Mouse (Mus musculus): ENCODE measurements around the gene Rab3c.

Rab3c gene

DNA sequence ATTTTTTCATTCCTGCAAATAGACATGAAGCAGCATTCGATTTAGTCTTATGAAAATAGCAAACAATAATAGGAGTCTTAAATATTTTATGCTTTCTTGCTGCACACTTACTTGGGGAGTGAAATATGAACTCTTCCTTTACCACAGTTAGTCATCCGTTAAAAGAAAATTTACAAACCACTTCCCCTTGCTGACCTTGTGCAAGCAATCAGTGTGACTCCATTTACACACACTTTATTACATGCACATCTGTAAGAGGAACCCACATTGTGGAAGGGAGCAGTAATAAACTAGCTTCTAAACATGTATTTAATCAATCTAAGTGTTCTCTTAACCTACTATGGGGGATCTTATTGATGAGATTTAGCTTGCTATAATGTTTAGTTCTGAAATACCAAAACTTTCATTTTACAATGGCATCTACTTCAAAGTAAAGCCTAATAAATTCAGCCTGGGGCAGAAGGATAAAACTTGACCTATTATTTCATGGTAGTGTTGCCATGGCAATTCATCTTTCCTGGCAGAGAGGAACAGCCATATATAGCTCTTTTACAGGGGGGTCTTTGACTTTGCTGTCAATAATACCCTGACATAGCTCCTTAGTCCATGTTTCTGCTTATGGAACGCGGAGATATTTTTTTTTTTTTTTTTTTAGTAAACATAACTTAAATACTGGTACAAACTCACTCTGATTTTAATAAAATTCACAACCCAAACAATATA lies 95.7 kb downstream of the Rab3c start:
- DNase-seq = no peak

DNA sequence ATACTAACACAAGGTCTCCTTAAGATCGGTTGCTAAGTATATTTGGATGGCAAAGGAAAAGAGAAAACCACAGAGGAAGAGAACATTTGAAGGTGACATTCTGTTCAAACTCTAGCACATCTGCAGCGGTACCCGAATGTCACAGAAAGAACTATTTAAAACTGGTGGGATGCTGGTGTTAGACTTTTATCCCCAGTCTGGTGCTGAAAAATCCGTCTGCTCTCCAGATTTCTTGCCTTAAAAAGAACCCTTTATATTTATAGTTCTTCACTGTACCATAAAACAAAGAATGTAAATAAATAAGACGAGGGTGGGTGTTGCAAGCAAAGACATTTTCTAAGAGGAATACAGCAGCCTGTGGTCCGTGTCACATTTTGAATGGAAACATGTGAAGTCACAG lies 105.1 kb downstream of the Rab3c start:
- DNase-seq = no peak

DNA sequence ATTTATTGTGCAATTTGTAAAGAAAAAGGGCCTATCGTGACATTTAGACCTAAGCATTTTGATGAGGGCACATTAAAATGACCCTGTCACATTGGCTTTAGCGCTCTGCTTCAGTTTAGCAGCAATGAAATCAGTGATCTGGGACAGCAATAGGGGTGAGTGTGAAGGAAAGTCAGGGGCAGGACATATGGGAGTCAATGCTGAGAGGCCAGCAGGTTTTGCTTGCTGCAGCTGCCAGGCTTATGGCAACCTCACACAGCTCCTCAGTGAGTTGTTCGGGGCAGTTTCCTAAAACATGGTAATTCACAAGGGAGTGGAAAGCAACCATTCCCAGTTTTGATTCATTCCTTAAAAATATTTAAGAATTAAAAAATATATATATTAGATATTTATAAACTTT lies 111.1 kb downstream of the Rab3c start:
- DNase-seq = peak; percentile 23

DNA sequence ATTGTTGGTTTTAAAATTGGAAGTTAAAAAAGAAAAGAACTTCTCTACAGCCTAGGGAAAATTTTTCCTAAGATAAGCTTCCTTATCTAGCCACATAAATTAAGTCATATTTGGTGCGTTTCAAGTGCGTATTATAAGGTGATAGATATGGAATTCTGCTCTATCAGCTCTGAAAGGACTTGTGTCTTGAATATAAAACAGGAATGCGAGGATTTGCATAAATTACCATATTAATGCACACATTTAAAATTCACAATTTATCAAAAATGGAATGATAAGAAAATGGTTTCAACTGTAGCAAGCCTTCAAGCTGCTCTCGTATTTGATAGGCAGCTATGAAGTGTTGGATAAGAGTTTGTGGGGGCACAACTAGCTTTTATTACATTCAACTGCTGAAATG lies 111.6 kb downstream of the Rab3c start:
- no peak for DNase-seq

DNA sequence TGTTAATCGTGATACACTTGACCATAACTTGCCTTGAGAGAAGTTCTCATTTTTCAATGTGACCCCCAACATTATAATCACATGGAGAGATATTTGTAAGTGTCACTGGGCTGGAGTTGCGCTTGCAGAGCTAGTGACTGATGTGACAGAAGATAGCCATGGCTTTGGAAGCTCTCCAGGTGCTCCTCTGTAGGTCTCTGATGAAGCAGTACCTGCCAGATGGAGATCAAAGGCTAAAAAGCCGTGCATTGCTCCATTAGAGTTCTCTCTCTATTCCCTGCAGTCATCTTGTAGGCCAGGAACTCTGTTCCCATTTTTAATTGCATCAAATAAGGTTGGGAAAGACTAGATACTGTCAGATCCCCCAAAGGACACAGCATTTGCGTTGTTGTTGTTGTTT lies 112.2 kb downstream of the Rab3c start:
- DNase-seq = peak; percentile 47

DNA sequence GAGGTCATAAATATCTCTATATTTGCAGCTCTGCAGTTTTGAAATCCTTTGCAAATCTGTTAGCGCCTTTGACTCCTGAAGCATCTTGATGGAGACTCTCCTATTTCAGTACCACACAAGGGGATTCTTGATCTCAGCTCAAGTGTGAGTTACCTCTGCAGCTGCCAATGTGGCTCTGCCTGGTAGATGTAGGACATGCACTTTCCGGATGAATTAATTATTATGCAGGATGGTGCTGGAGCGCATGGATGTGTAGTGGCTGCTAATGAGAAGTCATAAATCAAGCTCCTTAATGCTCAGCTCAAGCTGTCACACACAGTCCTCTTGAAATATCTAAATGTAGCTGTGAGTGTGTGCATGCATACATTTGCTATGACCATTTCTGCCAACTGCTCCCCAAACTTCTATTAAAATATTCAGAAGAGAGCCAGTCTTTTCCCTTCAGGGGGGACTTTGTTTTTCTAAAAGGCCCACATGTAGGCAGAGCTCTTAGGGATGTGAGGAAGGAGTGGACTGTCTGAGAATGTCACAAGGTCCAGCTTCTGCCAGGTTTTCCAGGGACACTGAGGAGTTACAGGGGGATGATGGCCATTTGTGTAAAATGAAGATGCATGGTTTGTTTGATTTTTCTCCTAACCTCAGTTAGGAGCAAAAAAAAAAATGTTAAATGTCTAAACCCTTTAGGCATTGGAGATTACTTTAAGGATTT lies 114.0 kb downstream of the Rab3c start:
- DNase-seq = no peak

DNA sequence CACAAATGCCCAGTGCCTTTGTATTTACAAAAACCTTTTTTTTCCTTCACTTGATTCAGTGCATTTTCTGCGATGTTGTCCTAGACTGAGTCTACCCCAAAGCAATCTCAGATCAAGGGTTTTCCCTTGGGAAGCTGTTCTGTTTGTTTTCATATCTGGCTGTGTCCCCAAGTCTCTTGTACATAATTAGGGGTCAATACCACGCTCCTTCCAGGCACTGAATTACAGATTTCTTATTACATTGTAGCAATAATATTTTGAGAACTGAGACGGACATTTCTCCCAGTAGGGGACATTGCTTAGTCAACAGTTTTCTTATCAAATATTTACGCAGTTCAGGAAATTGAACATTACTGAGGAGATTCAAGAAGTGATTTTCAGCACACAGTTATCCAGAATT lies 120.8 kb downstream of the Rab3c start:
- no peak for DNase-seq

DNA sequence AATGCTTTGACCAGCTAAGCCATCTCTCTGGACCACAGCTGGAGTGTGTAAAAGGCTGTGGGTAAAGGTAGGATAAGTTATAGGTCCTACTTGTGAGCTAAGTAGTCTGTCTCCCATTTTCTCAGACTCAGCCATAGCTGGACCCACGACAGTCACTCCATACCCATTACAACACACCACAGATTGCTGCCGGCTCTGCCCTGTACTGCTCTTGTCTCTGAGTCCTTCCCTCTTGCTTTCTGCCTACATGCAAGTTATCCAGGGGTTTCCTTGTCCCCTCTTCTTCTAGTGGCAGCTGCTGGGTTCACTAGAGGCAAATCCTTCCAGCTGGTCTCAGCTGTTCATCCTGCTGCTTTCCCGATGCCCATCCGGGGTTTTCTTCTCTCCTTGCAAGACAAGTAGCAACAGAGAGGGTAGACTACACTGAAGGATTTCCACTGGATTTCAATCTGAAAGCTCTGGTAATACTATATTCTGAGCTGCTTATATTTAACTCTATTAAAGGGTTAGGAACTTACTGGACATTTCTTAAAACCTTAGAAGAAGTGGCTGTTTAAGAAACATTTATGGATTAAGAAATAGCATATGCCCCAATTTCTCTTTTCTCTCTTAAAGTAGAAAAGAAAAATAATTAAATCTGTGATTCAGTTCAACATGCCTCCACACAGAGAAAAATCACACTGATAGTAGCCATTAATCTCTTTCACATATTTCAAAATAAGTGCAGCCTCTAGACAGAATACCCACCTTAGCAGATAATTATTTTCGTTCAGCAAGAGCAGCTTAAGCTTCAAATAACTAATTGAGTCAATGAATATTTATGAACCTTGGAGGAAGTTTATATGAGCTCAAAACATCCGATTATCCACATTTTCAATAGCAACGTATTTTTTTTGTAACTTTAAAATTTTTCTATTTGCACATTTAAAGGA lies 121.9 kb downstream of the Rab3c start:
- DNase-seq = no peak

DNA sequence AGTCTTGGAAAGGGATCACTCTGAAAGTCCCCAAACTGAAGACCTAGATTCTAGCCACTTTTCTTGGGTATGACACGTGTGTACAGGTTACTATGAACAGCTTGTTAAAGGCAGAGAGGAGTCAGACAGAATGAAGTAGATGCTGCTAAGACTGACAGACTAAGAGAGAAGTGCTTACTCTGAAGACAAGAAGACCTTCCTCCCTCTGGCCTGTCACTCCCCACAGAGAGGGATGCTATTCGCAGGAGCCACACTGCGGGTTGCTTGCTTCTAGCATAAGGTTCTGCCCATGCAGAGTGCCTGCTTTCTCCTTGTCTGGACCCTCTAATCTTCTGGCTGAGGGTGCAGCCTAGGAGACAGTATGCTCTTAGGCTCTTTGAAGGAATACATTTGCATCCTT lies 135.3 kb downstream of the Rab3c start:
- DNase-seq = no peak

DNA sequence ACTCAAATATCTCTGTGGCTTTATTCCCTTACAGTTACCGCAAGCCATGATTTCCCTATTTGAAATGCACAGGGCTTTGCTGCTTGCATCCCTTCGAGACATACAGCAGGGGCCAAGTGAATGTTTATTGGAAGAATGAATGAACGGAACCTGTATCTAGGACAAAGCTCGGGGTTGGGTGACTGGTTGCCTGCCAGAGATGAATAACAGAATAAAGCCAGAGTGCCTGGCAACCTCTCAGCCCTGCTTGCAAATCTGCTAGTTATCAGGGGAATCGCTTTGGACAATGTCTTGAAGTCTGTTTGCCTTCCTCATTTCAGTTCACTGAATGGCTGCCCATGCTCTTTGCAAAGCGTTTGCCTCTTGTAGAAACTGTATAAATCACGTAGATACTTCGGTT lies 135.8 kb downstream of the Rab3c start:
- peak; percentile 81 for DNase-seq

DNA sequence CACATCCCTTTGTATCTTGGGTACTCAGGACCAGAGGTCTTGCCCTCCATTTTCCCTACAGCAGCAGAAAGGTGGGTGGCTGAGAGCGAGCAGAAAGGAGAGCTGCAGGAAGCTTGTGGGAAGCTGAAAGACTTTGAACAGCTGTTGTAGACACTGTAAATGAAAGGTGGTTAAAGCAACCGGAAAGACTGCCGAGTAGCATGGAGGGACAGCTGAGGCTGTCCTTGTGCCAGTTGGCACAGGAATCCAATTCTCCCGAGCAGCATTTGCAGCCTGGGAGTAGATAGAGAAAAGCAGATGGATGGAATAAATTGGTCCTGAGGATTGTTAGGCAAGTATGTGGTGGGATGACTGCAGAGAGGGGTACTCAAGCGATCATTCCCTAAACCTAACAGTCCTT lies 141.5 kb downstream of the Rab3c start:
- DNase-seq = peak; percentile 67

DNA sequence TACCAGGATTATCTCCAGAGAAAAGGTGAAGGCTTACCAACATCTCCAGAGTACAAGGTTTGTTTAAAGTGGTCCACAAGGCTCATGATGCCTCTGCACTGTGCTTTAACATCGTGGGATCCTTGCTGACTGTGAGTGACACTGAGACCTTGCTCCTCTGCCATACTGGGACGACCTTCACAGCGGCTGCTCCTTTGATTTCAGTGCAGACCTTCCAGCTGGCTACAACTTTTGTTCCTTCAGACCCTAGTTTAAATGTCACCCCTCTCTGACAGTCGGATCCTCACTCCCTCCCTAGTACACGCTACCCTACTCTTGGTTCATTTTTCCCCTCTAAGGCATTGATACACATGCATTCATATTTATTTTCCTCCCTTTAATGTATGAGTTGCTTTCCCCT lies 142.2 kb downstream of the Rab3c start:
- no peak for DNase-seq

DNA sequence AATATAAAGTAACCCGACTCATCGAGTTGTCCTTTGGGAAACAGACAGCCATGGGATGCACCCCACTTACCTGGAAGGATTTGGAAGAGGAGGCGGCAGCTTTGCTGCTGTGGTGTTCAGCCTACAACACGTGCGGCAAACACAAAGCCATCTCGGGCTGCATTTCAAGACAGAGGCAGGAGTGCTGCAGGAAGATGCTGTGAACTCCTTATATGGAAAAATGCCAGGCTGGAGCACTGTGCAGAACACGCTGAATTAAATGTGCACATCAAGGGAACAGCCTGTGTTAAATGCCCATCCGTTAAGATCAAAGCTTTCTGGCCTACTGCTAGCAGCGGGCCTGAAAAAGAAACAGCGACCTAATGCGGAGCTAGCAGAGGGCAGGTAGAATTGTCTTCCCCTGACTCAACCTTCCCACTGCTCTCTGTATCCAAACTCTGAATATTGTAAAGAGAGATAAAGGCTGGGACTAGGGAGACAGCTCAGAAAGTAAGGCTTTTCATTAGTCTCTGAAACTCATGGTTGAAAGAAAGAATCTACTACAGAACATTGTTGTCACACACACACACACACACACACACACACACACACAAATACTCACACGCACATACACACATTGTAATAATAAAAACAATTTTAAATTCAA lies 153.1 kb downstream of the Rab3c start:
- DNase-seq = no peak

DNA sequence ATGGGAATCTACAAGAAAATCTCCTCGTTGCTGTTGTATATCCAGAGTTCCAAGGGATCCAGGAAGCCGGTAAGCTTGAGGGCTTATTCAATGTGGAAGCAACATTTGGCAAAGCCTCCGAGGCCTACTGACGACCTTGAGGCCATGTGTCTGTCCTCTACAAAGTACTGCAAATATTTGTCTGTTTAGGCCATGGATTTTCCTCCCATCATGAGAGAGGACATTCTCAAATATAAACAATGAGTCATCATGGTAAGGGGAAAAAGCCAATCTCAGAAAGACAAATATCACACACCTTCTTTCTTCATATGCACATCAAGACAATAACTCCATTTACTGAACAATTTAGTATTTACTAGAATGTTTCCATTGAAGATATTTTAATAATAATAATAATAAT lies 158.0 kb downstream of the Rab3c start:
- DNase-seq = no peak

DNA sequence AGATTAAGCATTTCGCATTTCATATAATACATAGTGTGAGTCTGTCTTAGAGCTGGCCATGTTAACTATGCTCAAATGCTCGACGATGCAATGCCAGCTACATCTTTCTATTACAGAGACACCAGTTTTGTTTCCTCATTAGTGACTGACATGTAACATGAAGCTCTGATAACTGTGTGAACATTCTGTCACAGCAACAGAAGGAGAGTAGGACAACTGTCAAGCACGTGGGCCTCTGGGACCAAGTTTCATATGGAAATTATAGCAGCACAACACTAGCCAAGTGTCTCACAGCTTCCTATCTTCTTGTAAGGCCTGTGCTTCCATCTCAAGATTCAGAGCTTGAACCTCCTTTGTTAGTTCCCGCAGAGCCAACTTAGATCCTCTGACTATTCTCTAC lies 163.9 kb downstream of the Rab3c start:
- DNase-seq = no peak

DNA sequence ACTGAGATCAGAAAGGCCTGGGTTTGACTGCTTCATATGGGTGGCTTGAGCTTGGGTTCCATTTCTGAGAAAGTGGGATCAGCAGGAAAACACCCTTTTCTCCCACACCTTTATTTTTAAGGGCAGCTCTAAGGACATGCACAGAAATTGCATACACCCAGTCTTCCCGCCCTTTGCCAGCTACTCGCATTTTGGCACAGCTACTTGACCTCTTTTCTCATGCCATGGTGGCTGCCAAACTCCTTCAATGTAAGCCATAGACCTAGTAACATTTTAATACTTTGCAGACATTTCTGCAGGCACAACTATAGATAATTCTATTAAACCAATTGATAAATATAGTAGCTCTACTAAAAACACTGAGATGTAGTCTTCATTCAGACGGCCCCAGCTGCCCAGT lies 164.5 kb downstream of the Rab3c start:
- peak; percentile 70 for DNase-seq

DNA sequence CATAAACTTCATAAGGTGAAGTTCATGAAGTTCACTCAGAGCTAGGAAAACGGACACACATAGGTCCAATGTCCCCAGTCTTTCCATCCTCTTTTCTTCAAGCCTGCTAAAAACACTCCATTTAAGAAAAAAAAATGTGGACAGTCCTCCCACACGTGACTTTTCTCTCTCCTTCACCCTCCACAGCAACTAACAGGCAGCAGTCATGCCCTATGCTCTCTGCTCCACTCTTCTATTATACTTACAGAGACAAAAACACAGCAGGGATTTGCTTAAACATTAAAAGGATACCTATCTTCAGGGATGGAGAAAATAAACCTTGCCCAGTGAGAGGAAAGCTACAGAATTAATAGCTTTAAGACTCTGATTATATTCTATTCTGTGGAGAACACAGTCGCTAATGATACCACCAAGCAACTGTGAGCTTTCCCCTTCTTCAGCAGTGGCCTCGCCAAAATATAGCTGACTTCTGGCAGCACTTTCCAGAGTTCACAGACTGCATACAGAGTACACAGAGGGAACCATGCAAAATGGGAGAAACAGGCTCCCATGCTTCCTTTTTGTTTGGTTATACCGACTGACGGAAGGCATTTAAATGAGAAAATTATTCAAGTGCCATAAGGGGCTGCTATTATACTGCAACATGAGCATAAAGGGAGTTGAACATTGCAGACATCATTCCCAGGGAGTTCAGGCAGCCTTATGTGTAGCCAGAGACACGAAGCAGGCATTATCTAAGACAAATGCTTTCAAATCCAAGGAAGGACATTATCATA lies 165.7 kb downstream of the Rab3c start:
- no peak for DNase-seq

DNA sequence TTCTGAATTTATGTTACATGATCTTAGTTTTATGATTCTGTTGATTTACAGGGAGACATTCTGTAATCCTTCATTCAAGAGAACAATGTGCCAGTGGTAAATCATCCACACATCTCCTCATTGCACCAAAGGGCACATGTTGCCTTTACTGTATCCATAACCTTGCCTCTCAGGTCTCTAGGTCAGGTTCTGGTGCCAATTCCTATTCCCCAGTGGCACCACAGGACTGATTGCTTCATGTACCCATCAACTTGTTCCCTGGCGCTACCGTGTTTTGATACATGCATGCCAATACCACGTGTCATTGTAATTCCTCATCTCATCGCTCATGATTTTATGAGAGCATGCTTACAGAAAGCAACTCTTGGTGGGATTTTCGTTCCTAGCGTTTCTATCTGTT lies 167.1 kb downstream of the Rab3c start:
- no peak for DNase-seq

DNA sequence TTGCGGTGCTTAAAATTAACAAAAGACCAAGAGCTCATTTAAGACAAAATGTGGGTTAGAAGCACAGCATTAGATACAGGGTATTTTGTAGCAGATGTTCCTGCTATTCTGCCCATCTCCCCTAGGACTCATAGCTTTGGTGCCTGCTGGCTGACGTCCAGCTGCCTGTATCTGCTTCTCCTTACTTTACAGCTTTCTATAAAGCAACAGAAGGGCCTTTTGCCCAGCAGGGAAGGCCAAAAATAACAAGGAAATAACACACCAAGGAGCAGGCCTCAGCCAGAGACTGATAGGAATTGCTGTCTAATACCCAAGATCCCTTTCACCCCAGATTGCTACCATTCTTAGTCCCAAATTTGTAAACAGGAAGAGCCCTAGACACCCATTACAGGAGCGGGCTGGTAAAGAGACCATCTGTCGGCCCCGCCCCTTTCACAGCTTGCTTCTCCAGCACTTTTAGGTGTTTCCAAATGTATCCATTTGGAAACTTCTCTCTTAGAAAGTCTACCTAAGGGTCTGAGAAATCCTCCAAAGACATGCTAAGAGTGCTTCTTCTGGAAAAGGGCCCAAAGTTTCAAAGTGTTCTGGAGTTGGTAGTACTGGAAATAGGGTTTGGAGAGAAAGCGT lies 183.3 kb downstream of the Rab3c start:
- DNase-seq = no peak

DNA sequence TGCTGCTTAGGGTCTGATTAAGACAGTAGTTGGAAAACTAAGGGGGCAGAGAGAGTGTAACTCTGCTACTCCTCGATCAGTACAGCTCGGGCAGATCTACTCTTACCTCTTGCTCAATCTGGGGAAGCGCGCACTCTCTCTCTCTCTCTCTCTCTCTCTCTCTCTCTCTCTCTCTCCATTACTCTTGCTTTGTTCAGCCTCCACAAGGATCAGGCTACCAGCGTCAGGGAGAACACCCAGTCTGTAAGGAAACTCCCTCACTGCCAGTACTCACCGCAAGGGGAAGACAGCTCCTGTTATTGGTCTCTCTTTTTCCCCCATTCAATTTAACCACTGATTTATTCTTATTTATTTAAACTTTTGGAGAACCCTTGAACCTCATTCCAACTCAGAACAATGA lies 185.8 kb downstream of the Rab3c start:
- DNase-seq = no peak

DNA sequence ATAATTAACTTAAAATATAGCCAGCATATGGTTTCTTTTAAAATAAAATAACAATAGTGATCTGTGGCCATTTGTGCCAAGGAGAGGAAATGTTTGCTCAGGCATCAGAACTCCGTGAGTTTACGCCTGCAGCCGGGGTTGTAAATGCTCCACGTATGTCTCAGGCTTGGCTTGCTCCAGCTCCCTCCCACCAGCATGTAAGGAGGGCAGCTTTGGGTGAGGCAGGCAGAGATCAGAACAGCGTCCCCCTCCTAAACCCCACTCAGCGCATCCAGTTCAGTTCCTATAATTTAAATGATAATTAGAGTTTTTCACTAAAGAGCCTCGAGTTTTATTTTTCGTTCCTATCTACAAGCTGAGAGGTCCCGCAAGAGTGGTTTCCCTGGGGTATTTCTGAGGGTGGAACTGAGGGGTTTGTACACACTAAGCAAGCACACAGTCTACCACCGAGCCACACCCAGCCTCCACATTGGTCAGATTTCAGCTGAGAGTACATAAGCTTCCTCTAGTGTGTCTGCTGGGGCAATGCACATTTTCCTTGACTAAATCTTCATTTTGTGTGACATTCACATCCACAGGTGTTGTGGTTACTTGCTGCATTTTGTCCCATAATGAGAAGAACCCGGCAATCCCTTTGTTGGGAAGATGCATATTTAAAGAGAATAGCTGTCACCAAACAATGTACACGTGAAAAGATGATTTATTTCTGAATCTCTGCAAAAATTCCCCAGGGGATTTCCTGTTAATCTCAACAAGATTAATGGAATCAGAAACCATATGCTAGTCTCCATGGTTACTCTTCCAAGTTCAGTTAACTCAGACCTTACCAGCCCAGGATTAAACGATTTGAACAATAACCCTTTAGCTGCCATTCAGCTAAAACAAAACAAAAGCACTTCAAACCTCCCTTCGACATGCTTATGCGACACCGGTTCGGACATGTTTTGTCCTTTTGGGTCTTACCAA lies 186.8 kb downstream of the Rab3c start:
- no peak for DNase-seq

Data from cerebellum, adult 11-12 months (tissue).